Mouse (Mus musculus): ENCODE results near the gene Ptprh. TPM values are rescaled to one million over a fixed set of nuclear protein-coding genes. Genes with fewer than 3 reads are reported as not detected.

Gene Ptprh
- polyA plus RNA-seq, 1 experiment from 2014 or later, result not detected

DNA sequence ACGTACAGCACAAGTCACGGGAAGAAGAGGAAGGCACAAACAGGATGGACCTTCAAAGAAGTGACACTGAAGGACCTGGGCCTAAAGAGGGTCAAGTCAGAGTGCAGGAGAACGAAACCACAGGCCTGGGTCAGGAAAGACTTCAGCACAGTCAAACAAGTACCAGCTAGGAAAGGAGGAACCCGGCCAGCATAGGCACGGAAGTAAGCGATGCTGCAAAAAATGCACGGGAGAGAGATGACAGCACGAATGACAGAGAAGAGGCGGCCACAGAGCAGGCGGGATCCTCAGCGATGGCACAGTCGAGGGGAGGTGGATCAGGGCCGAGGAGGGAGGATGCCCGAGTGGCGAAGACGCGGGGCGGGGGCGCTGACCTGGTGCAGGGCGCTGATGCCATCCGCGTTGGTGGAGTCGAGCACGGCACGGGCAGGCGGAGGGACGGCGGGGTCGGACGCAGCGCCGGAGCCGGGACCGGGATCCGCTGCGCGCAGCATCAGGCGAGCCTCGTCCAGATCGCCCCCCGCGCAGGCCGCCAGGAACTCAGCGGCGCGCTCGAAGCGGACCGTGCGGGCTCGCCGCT is 102.9 kb downstream of the Ptprh start:
- peak overlapping the region; percentile 96 for H3K27ac ChIP-seq (ENCODE audit: low read length)
- peak overlapping the region; percentile 91 for H3K9ac ChIP-seq (ENCODE audit: low read length)
- ATAC-seq (ENCODE audit: low read depth), result peak; percentile 21
- WGBS, result under 1% methylated on average over 40 of the region's 52 CpGs
- H3K4me3 ChIP-seq (ENCODE audit: low read length), result peak overlapping the region; percentile 73
- peaks cover 5% of the 10 kb centered on the region; the same call in 1 of the 2 replicates for H3K36me3 ChIP-seq (ENCODE audit: control insufficient read depth, insufficient read depth, low read length)
- no peaks in the 10 kb centered on the region for H3K27me3 ChIP-seq (ENCODE audit: control insufficient read depth, insufficient read depth, low read depth, low read length)
- peaks cover 26% of the 10 kb centered on the region for H3K4me1 ChIP-seq (replicated peaks; ENCODE audit: control insufficient read depth, insufficient read depth, low read length)
- H3K9me3 ChIP-seq (ENCODE audit: control insufficient read depth, low read length), result no peaks in the 10 kb centered on the region
- H3K4me2 ChIP-seq (ENCODE audit: low read depth, low read length), result peak overlapping the region; percentile 56

DNA sequence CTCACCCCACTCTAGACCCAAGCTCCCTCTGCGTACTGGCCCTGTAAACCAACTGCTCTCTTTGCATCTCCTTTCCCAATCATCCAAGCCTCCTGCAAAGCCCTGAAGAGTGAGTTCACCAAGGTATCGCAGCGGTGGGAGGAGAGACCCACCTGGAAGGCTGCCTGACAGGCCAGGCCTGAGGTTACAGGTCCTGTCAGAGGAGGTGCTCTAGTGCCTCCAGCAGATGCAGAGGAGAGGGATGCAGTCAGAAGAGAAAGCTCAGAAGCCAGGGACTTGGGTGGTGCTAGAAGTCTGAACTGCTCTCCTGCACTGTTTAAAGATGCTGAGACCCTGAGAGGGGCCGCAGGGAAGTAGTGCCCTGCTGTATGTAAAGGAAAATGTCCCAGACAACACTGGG is 104.8 kb downstream of the Ptprh start:
- no peaks in the 10 kb centered on the region for H3K27me3 ChIP-seq (ENCODE audit: control insufficient read depth, insufficient read depth, low read depth, low read length)
- no peak for ATAC-seq (ENCODE audit: low read depth)
- no peak overlapping the region for H3K4me3 ChIP-seq (ENCODE audit: low read length)
- peaks cover 26% of the 10 kb centered on the region for H3K4me1 ChIP-seq (replicated peaks; ENCODE audit: control insufficient read depth, insufficient read depth, low read length)
- peak overlapping the region; percentile 33 for H3K9ac ChIP-seq (ENCODE audit: low read length)
- no peak overlapping the region for H3K27ac ChIP-seq (ENCODE audit: low read length)
- peaks cover 7% of the 10 kb centered on the region; the same call in 1 of the 2 replicates for H3K36me3 ChIP-seq (ENCODE audit: control insufficient read depth, insufficient read depth, low read length)
- H3K9me3 ChIP-seq (ENCODE audit: control insufficient read depth, low read length), result no peaks in the 10 kb centered on the region
- 88% methylated on average over 4 of the region's 4 CpGs for WGBS
- no peak overlapping the region for H3K4me2 ChIP-seq (ENCODE audit: low read depth, low read length)

Small RNA genes within 50 kb of the gene (microRNA-seq; reads per million reads assigned to microRNA genes)
- gene Gm23577, result not detected

Other genes with a start within 250 kb of the Ptprh start
- 0.68 and 0.96 TPM in 2 replicates for gene Gp6, start 206.3 kb downstream of the Ptprh start, polyA plus RNA-seq (2015; fragmentation: Nextera tagmentation; extraction: Ambion mirVana)
- 19.5 and 22.4 TPM in 2 replicates for gene Rdh13, start 158.4 kb downstream of the Ptprh start, polyA plus RNA-seq (2015; fragmentation: Nextera tagmentation; extraction: Ambion mirVana)
- gene Eps8l1, start 143.4 kb downstream of the Ptprh start, polyA plus RNA-seq (2015; fragmentation: Nextera tagmentation; extraction: Ambion mirVana), result 21.3 and 23.6 TPM in 2 replicates
- gene Ppp1r12c, start 102.4 kb downstream of the Ptprh start, polyA plus RNA-seq (2015; fragmentation: Nextera tagmentation; extraction: Ambion mirVana), result 20.1 and 21.0 TPM in 2 replicates
- gene Tnnt1, start 87.7 kb downstream of the Ptprh start, polyA plus RNA-seq (2015; fragmentation: Nextera tagmentation; extraction: Ambion mirVana), result 28.6 and 34.6 TPM in 2 replicates
- gene Tnni3, start 79.8 kb downstream of the Ptprh start, polyA plus RNA-seq (2015; fragmentation: Nextera tagmentation; extraction: Ambion mirVana), result 77.2 and 102 TPM in 2 replicates
- gene Dnaaf3, start 71.6 kb downstream of the Ptprh start, polyA plus RNA-seq (2015; fragmentation: Nextera tagmentation; extraction: Ambion mirVana), result 4.7 TPM in 2 replicates
- gene Syt5, start 56.5 kb downstream of the Ptprh start, polyA plus RNA-seq (2015; fragmentation: Nextera tagmentation; extraction: Ambion mirVana), result 5.5 and 8.3 TPM in 2 replicates
- gene Tmem86b, start 27.4 kb upstream of the Ptprh start, polyA plus RNA-seq (2015; fragmentation: Nextera tagmentation; extraction: Ambion mirVana), result 0.69 and 1.7 TPM in 2 replicates
- 3.5 and 3.9 TPM in 2 replicates for gene Ppp6r1, start 55.0 kb upstream of the Ptprh start, polyA plus RNA-seq (2015; fragmentation: Nextera tagmentation; extraction: Ambion mirVana)
- gene Hspbp1, start 81.0 kb upstream of the Ptprh start, polyA plus RNA-seq (2015; fragmentation: Nextera tagmentation; extraction: Ambion mirVana), result 85.7 and 90.9 TPM in 2 replicates
- 0.68 and 0.74 TPM in 2 replicates for gene Brsk1, start 86.6 kb upstream of the Ptprh start, polyA plus RNA-seq (2015; fragmentation: Nextera tagmentation; extraction: Ambion mirVana)
- gene Tmem150b, start 121.2 kb upstream of the Ptprh start, polyA plus RNA-seq (2015; fragmentation: Nextera tagmentation; extraction: Ambion mirVana), result 0.14 TPM in 1 of 2 replicates, not detected in the other
- 57.2 and 60.2 TPM in 2 replicates for gene Kmt5c, start 136.1 kb upstream of the Ptprh start, polyA plus RNA-seq (2015; fragmentation: Nextera tagmentation; extraction: Ambion mirVana)
- 77.9 and 94.0 TPM in 2 replicates for gene Cox6b2, start 149.1 kb upstream of the Ptprh start, polyA plus RNA-seq (2015; fragmentation: Nextera tagmentation; extraction: Ambion mirVana)
- not detected in 2 replicates for gene Fam71e2, start 167.3 kb upstream of the Ptprh start, polyA plus RNA-seq (2015; fragmentation: Nextera tagmentation; extraction: Ambion mirVana)
- 0.18 and 0.19 TPM in 2 replicates for gene Il11, start 178.8 kb upstream of the Ptprh start, polyA plus RNA-seq (2015; fragmentation: Nextera tagmentation; extraction: Ambion mirVana)
- 0.34 and 0.48 TPM in 2 replicates for gene Tmem190, start 178.9 kb upstream of the Ptprh start, polyA plus RNA-seq (2015; fragmentation: Nextera tagmentation; extraction: Ambion mirVana)
- gene Tmem238, start 185.6 kb upstream of the Ptprh start, polyA plus RNA-seq (2015; fragmentation: Nextera tagmentation; extraction: Ambion mirVana), result 14.7 and 17.9 TPM in 2 replicates
- gene Rpl28, start 188.8 kb upstream of the Ptprh start, polyA plus RNA-seq (2015; fragmentation: Nextera tagmentation; extraction: Ambion mirVana), result 337 and 342 TPM in 2 replicates
- gene Ube2s, start 208.5 kb upstream of the Ptprh start, polyA plus RNA-seq (2015; fragmentation: Nextera tagmentation; extraction: Ambion mirVana), result 355 and 372 TPM in 2 replicates
- 0.99 and 1.2 TPM in 2 replicates for gene Shisa7, start 240.7 kb upstream of the Ptprh start, polyA plus RNA-seq (2015; fragmentation: Nextera tagmentation; extraction: Ambion mirVana)

Measured in lung, embryonic 16.5 days (tissue).